ENCODE assay signal across 12 mouse cellular contexts in genomic region chr6:70468623-70469479, GRCm38 (mm10).
DNase-seq lines count a peak whose midpoint lies in the region; ATAC-seq and TF ChIP-seq lines count a peak whose summit lies in the region.
"Had no signal": no experiment of that assay in that cellular context is flagged by ENCODE, and none has a peak within 500 bp of the region (broad histone marks: within the 10 kb centered on the region; RNA-seq: fewer than 3 reads in every experiment).

No protein-coding gene starts in this region.

- 71% methylated on average over 1 of the region's 1 CpGs for WGBS in kidney, postnatal 0 days
- 84% methylated on average over 1 of the region's 1 CpGs for WGBS in kidney, embryonic 15.5 days
- WGBS in forebrain, embryonic 15.5 days = 77% methylated on average over 1 of the region's 1 CpGs

- no peak overlapping the region for H3K27ac ChIP-seq in kidney, postnatal 0 days
- no peak overlapping the region for H3K27ac ChIP-seq in kidney, embryonic 15.5 days
- H3K27ac ChIP-seq in ES-E14 (ENCODE audit: insufficient read depth, low read depth, low read length, poor library complexity, severe bottlenecking) = no peak overlapping the region
- no peak overlapping the region for H3K27ac ChIP-seq in forebrain, embryonic 15.5 days (replicated peaks)
- H3K27ac ChIP-seq: heart, embryonic 10.5 days had no signal

- DNase-seq in kidney, postnatal 0 days (ENCODE audit: low spot score) = peak; percentile 17
- DNase-seq in ES-E14 (ENCODE audit: low read depth, low spot score) = peak; percentile 21
- no peak for DNase-seq in gastrocnemius, postnatal 25 days
- DNase-seq in adrenal gland, postnatal 4 days (ENCODE audit: low spot score in 2 of 2) = no peak
- DNase-seq in ovary, postnatal 36 days (ENCODE audit: low spot score) = no peak
- DNase-seq: kidney, adult 18-20 months; thymus, postnatal 14 days had no signal

- in situ Hi-C loops in ES-E14 (cut with MboI; ENCODE audit: low sequenced_read_pairs in 2 of 2, unreplicated experiment in 2 of 2) = no loop called here

- no peak overlapping the region for H3K4me2 ChIP-seq in kidney, postnatal 0 days (ENCODE audit: low read length)
- H3K4me2 ChIP-seq in kidney, embryonic 15.5 days = no peak overlapping the region
- no peak overlapping the region for H3K4me2 ChIP-seq in forebrain, embryonic 15.5 days (replicated peaks)
- H3K4me2 ChIP-seq: liver, embryonic 11.5 days had no signal

- H3K9me3 ChIP-seq in kidney, postnatal 0 days (replicated peaks; ENCODE audit: low read length) = no peaks in the 10 kb centered on the region
- no peaks in the 10 kb centered on the region for H3K9me3 ChIP-seq in kidney, embryonic 15.5 days (replicated peaks)
- H3K9me3 ChIP-seq in E14TG2a.4 (ENCODE audit: low read length) (no peaks in the 10 kb centered on the region), ES-E14 (ENCODE audit: control insufficient read depth, insufficient read depth, low read depth, low read length) (no peaks in the 10 kb centered on the region)
- H3K9me3 ChIP-seq in forebrain, embryonic 15.5 days = no peaks in the 10 kb centered on the region
- H3K9me3 ChIP-seq: heart, embryonic 10.5 days had no signal

- TF ChIP-seq CTCF in kidney, postnatal 0 days (IDR thresholded peaks at IDR 0.05; ENCODE audit: low read depth) = peak; percentile 51; the same call in 1 of the 2 replicates
- peak; percentile 35 for TF ChIP-seq CTCF in E14TG2a.4 (conservative IDR thresholded peaks at IDR 0.05; ENCODE audit: low read length)

- no peak overlapping the region for H3K9ac ChIP-seq in kidney, postnatal 0 days (ENCODE audit: low read depth, low read length)
- H3K9ac ChIP-seq in kidney, embryonic 15.5 days = no peak overlapping the region
- no peak overlapping the region for H3K9ac ChIP-seq in ES-E14 (ENCODE audit: insufficient read depth, low read depth, low read length, poor library complexity, severe bottlenecking)
- no peak overlapping the region for H3K9ac ChIP-seq in forebrain, embryonic 15.5 days (replicated peaks)

- H3K4me3 ChIP-seq in kidney, postnatal 0 days (replicated peaks; ENCODE audit: low read depth, low read length) = no peak overlapping the region
- H3K4me3 ChIP-seq in kidney, embryonic 15.5 days (replicated peaks) = no peak overlapping the region
- no peak overlapping the region for H3K4me3 ChIP-seq in E14TG2a.4 (replicated peaks; ENCODE audit: low read length)
- no peak overlapping the region for H3K4me3 ChIP-seq in ES-E14 (ENCODE audit: insufficient read depth in 1 of 2, low read depth in 1 of 2, low read length in 2 of 2, poor library complexity in 1 of 2, severe bottlenecking in 1 of 2)
- H3K4me3 ChIP-seq in forebrain, embryonic 15.5 days = no peak overlapping the region
- H3K4me3 ChIP-seq: heart, embryonic 10.5 days had no signal

- H3K36me3 ChIP-seq in kidney, postnatal 0 days (ENCODE audit: insufficient read depth, low read length) = no peaks in the 10 kb centered on the region
- H3K36me3 ChIP-seq in kidney, embryonic 15.5 days = no peaks in the 10 kb centered on the region
- H3K36me3 ChIP-seq in E14TG2a.4 (ENCODE audit: insufficient read depth, low read length) = no peaks in the 10 kb centered on the region
- no peaks in the 10 kb centered on the region for H3K36me3 ChIP-seq in ES-E14 (ENCODE audit: control insufficient read depth, insufficient read depth, low read length, poor library complexity, severe bottlenecking)
- no peaks in the 10 kb centered on the region for H3K36me3 ChIP-seq in forebrain, embryonic 15.5 days
- H3K36me3 ChIP-seq: heart, embryonic 10.5 days had no signal

- no peaks in the 10 kb centered on the region for H3K4me1 ChIP-seq in kidney, postnatal 0 days (replicated peaks; ENCODE audit: insufficient read depth, low read length)
- no peaks in the 10 kb centered on the region for H3K4me1 ChIP-seq in kidney, embryonic 15.5 days
- H3K4me1 ChIP-seq in E14TG2a.4 (replicated peaks; ENCODE audit: low read depth, low read length) (no peaks in the 10 kb centered on the region), ES-E14 (ENCODE audit: control insufficient read depth in 2 of 2, insufficient read depth in 2 of 2, low read length in 2 of 2, poor library complexity in 1 of 2) (no peaks in the 10 kb centered on the region)
- peaks cover 6% of the 10 kb centered on the region; the same call in 1 of the 2 replicates for H3K4me1 ChIP-seq in forebrain, embryonic 15.5 days
- H3K4me1 ChIP-seq: heart, embryonic 10.5 days had no signal

- H3K27me3 ChIP-seq in kidney, postnatal 0 days (ENCODE audit: insufficient read depth, low read length) = no peaks in the 10 kb centered on the region
- H3K27me3 ChIP-seq in kidney, embryonic 15.5 days = no peaks in the 10 kb centered on the region
- no peaks in the 10 kb centered on the region; the same call in 1 of the 2 replicates for H3K27me3 ChIP-seq in E14TG2a.4 (ENCODE audit: insufficient read depth, low read length)
- no peaks in the 10 kb centered on the region for H3K27me3 ChIP-seq in forebrain, embryonic 15.5 days

- ATAC-seq in kidney, postnatal 0 days (replicated peaks; ENCODE audit: low FRiP score, low read depth) = no peak
- no peak for ATAC-seq in kidney, embryonic 15.5 days (replicated peaks; ENCODE audit: low FRiP score)
- peak; percentile 78 for ATAC-seq in forebrain, embryonic 15.5 days (replicated peaks)

TF ChIP-seq in ES-E14, 5 proteins besides CTCF, POLR2A, EP300 and RAD21:
- TF ChIP-seq MAFK (IDR thresholded peaks at IDR 0.05; ENCODE audit: insufficient read depth, low read depth, low read length) = no peak
- no peak for TF ChIP-seq ZNF384 (IDR thresholded peaks at IDR 0.05; ENCODE audit: low read depth, low read length)
- no peak for TF ChIP-seq ZC3H11A (IDR thresholded peaks at IDR 0.05; ENCODE audit: borderline replicate concordance, low read depth, low read length)
- no peak for TF ChIP-seq CHD2 (IDR thresholded peaks at IDR 0.05; ENCODE audit: low read depth, low read length)
- no peak for TF ChIP-seq HCFC1 (IDR thresholded peaks at IDR 0.05; ENCODE audit: borderline replicate concordance, insufficient read depth, low read length)

Comparison
In these comparisons a context has a peak if more than half of its experiments do, and no peak if none do; other contexts are left out.
1. DNase-seq: peak in kidney, postnatal 0 days (single experiment) and ES-E14 (single experiment); none in gastrocnemius, postnatal 25 days (single experiment), adrenal gland, postnatal 4 days (0 of 2) and ovary, postnatal 36 days (single experiment).